Mouse (Mus musculus) embryonic fibroblast, embryonic 13.5 days (primary cell): ENCODE data around the gene Kcnj6. TPM values are rescaled to one million over a fixed set of nuclear protein-coding genes. Genes with fewer than 3 reads are reported as not detected.

ENCODE experiments used
- H3K27ac ChIP-seq: 2 replicates; pipeline ENCODE4 v1.5.1; 2012; ENCODE audit warnings: low read length, control low read depth, inconsistent platforms; ENCODE audit not compliant: insufficient read depth
- H3K4me1 ChIP-seq: 2 replicates; pipeline ENCODE4 v1.6.1; 2011; ENCODE audit warnings: low read length; ENCODE audit not compliant: control insufficient read depth, insufficient read depth
- H3K4me3 ChIP-seq: 2 replicates; pipeline ENCODE4 v1.5.1; 2011; ENCODE audit warnings: mild to moderate bottlenecking, control low read depth, low read length; ENCODE audit not compliant: insufficient read depth
- CTCF ChIP-seq: IDR thresholded peaks from 2 replicates; pipeline ENCODE4 v1.5.1; 2011; ENCODE audit warnings: mild to moderate bottlenecking, control low read depth, low read length, moderate library complexity, borderline replicate concordance; ENCODE audit not compliant: insufficient read depth
- POLR2A ChIP-seq: IDR thresholded peaks from 2 replicates; pipeline ENCODE4 v1.6.1; 2011; ENCODE audit warnings: low read depth, mild to moderate bottlenecking, control low read depth, low read length, moderate library complexity
- polyA plus RNA-seq: library from polyadenylated mRNA; stranded (reverse); fragments of >200 nt; gene quantifications from 2 replicates; pipeline ENCODE4 v1.2.4, GENCODE M21; 2011; ENCODE audit warnings: low read depth; ENCODE audit not compliant: missing spikeins, insufficient read length

Kcnj6 gene
- polyA plus RNA-seq, 1 experiment = not detected

GRCm38 (mm10) chr16:94885062-94885461 is 112.4 kb downstream of the Kcnj6 start:
- H3K4me3 ChIP-seq = no peak overlapping the region
- TF ChIP-seq CTCF = no peak
- no peak for TF ChIP-seq POLR2A
- no peaks in the 10 kb centered on the region for H3K4me1 ChIP-seq
- no peak overlapping the region for H3K27ac ChIP-seq

DNA sequence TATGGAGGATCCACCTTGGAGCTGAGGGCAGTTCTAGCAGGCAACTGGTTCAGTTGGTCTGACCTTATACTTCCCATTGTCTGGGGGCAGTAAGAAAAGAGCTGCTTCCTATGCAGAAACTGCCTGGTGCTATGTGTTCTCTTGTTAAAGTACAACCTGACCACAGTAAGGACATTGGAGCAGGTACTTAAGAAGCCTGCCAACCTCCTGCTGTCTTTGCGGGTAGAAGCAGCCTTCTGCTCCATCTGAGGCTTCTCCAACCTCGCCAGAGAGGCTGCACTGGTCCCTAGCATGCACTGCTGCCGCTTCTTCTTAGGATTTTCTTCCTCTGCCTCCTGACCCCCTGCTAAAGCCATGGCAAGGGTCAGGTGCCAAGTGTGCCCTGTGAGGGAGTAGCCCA is 113.6 kb downstream of the Kcnj6 start:
- no peak overlapping the region for H3K27ac ChIP-seq
- TF ChIP-seq CTCF = no peak
- TF ChIP-seq POLR2A = no peak

GRCm38 (mm10) chr16:94883196-94883595 is 114.3 kb downstream of the Kcnj6 start:
- Histone ChIP-seq H3K4me1 (no peaks in the 10 kb centered on the region), H3K27ac (no peak overlapping the region), H3K4me3 (no peak overlapping the region)
- TF ChIP-seq CTCF (no peak), POLR2A (no peak)

More for the DNA sequence above, 113.6 kb downstream of the Kcnj6 start:
- H3K4me3 ChIP-seq = no peak overlapping the region
- no peaks in the 10 kb centered on the region for H3K4me1 ChIP-seq

- no peaks in the 10 kb centered on the region for H3K4me1 ChIP-seq
- H3K27ac ChIP-seq = no peak overlapping the region
- TF ChIP-seq CTCF (no peak), POLR2A (no peak)
- no peak overlapping the region for H3K4me3 ChIP-seq
Measured at GRCm38 (mm10) chr16:94882111-94882510, 115.4 kb downstream of the Kcnj6 start.

DNA sequence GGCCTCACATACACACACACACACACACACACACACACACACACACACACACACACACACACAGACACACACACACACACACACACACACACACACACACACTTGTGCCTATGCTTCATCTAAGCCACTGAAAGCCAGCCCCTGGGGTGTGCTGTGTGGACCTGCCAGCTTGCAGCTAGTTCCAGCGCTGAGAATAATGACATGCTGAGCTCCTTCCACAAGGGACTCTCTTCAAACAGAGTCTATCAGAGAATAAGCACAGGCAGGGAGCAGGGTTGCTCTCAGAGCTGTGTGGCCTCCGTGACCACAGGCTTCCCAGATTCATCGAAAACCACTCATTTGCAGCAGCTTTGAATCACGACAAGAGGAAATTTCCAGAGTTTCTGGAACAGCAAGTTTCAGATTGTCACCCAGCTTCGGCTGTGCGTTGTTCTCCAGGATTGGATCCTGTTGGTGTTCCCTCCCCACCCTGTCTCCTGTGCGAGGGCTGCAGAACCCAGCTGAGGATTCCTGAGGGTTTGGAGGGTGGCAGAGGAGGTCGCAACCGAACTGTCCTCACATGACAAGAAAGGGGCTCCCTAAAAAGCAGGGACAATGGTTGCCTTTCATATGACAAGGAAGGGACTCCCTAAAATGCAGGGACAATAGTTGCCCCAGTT is 124.8 kb downstream of the Kcnj6 start:
- Histone ChIP-seq H3K27ac (no peak overlapping the region), H3K4me3 (no peak overlapping the region), H3K4me1 (no peaks in the 10 kb centered on the region)
- TF ChIP-seq CTCF (no peak), POLR2A (no peak)

GRCm38 (mm10) chr16:94868354-94868753 is 129.1 kb downstream of the Kcnj6 start:
- Histone ChIP-seq H3K27ac (no peak overlapping the region), H3K4me3 (no peak overlapping the region), H3K4me1 (no peaks in the 10 kb centered on the region)
- TF ChIP-seq CTCF = no peak
- no peak for TF ChIP-seq POLR2A

GRCm38 (mm10) chr16:94866300-94866956 is 131.1 kb downstream of the Kcnj6 start:
- Histone ChIP-seq H3K4me3 (no peak overlapping the region), H3K27ac (no peak overlapping the region), H3K4me1 (no peaks in the 10 kb centered on the region)
- no peak for TF ChIP-seq CTCF
- no peak for TF ChIP-seq POLR2A

- no peaks in the 10 kb centered on the region for H3K4me1 ChIP-seq
- no peak overlapping the region for H3K27ac ChIP-seq
- TF ChIP-seq CTCF (no peak), POLR2A (no peak)
- no peak overlapping the region for H3K4me3 ChIP-seq
Measured at GRCm38 (mm10) chr16:94865796-94866195, 131.7 kb downstream of the Kcnj6 start.

DNA sequence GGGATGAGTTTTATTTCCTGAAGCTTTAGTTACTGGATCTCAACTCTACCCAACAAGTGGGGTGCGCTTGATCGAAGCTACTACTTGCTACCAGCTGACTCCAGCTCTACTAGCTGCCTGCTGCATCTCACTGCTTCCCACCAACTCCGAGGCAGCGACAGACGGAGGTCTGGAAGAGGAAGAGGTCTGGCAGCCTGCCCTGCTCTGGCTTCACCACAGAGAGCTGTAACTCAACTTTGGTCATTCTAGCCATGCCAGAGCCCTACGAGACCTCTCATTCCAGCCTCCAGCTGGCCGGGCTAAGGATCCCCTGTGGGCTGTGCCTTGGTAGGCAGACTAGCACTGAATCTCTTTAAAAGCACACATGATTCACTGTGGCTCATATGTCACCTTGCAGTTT is 132.4 kb downstream of the Kcnj6 start:
- H3K4me1 ChIP-seq = no peaks in the 10 kb centered on the region
- H3K4me3 ChIP-seq = no peak overlapping the region
- TF ChIP-seq POLR2A (no peak), CTCF (no peak)
- no peak overlapping the region for H3K27ac ChIP-seq

- Histone ChIP-seq H3K27ac (no peak overlapping the region), H3K4me1 (no peaks in the 10 kb centered on the region), H3K4me3 (no peak overlapping the region)
- no peak for TF ChIP-seq POLR2A
- no peak for TF ChIP-seq CTCF
Measured at GRCm38 (mm10) chr16:94863475-94863874, 134.0 kb downstream of the Kcnj6 start.
